Mouse (Mus musculus): ENCODE measurements around the gene Ntrk3.

Gene Ntrk3

GRCm38 (mm10) chr7:78739351-78740000, 1.7 kb upstream of the Ntrk3 start:
- POLR2A ChIA-PET: interaction anchor here in 1 of 4 experiments (1.0 kb wide), 1 partner anchor 13 kb away, joined by 3 read pairs; no protein-coding TSS in a partner anchor
- CTCF ChIA-PET: interaction anchor here in 1 of 4 experiments (1.1 kb wide), 1 partner anchor 27 kb away, joined by 3 read pairs; no protein-coding TSS in a partner anchor

- POLR2A ChIA-PET: no interaction called here
- CTCF ChIA-PET: no interaction called here
Observed at GRCm38 (mm10) chr7:78737196-78737595, 616 bp downstream of the Ntrk3 start.

GRCm38 (mm10) chr7:78731391-78731790, 6.4 kb downstream of the Ntrk3 start:
- POLR2A ChIA-PET: no interaction called here
- CTCF ChIA-PET: no interaction called here

- POLR2A ChIA-PET: no interaction called here
- CTCF ChIA-PET: no interaction called here
Observed at GRCm38 (mm10) chr7:78724591-78724990, 13.2 kb downstream of the Ntrk3 start.

- CTCF ChIA-PET: no interaction called here
- POLR2A ChIA-PET: no interaction called here
Observed at GRCm38 (mm10) chr7:78722051-78722450, 15.8 kb downstream of the Ntrk3 start.

GRCm38 (mm10) chr7:78720989-78721816, 16.6 kb downstream of the Ntrk3 start:
- CTCF ChIA-PET: no interaction called here
- POLR2A ChIA-PET: no interaction called here

- ChIA-PET POLR2A (no interaction called here), CTCF (interaction anchor here in 1 of 4 experiments (0.6 kb wide), 1 partner anchor 46 kb away, joined by 3 read pairs; no protein-coding TSS in a partner anchor)
Observed at GRCm38 (mm10) chr7:78719795-78720460, 17.9 kb downstream of the Ntrk3 start.

- POLR2A ChIA-PET: no interaction called here
- CTCF ChIA-PET: interaction anchor here in 1 of 4 experiments (0.6 kb wide), 1 partner anchor 47 kb away, joined by 3 read pairs; no protein-coding TSS in a partner anchor
Observed at GRCm38 (mm10) chr7:78719117-78719516, 18.7 kb downstream of the Ntrk3 start.

GRCm38 (mm10) chr7:78718191-78718609, 19.6 kb downstream of the Ntrk3 start:
- ChIA-PET POLR2A (no interaction called here), CTCF (no interaction called here)

GRCm38 (mm10) chr7:78707708-78708107, 30.1 kb downstream of the Ntrk3 start:
- ChIA-PET POLR2A (no interaction called here), CTCF (no interaction called here)

GRCm38 (mm10) chr7:78707122-78707521, 30.7 kb downstream of the Ntrk3 start:
- ChIA-PET POLR2A (no interaction called here), CTCF (no interaction called here)

GRCm38 (mm10) chr7:78702676-78703075, 35.1 kb downstream of the Ntrk3 start:
- CTCF ChIA-PET: no interaction called here
- POLR2A ChIA-PET: no interaction called here

GRCm38 (mm10) chr7:78695200-78695599, 42.6 kb downstream of the Ntrk3 start:
- ChIA-PET CTCF (no interaction called here), POLR2A (no interaction called here)

- ChIA-PET CTCF (no interaction called here), POLR2A (no interaction called here)
Observed at GRCm38 (mm10) chr7:78693148-78693547, 44.7 kb downstream of the Ntrk3 start.

GRCm38 (mm10) chr7:78690956-78691355, 46.9 kb downstream of the Ntrk3 start:
- POLR2A ChIA-PET: no interaction called here
- CTCF ChIA-PET: no interaction called here

GRCm38 (mm10) chr7:78684943-78685342, 52.9 kb downstream of the Ntrk3 start:
- ChIA-PET POLR2A (interaction anchor here in 2 of 4 experiments (0.6 to 0.7 kb wide), 2 partner anchors 166 to 661 kb away, joined by 3 to 4 read pairs; no protein-coding TSS in a partner anchor), CTCF (interaction anchor here in 1 of 4 experiments (0.7 kb wide), 1 partner anchor 272 kb away, joined by 4 read pairs; no protein-coding TSS in a partner anchor)

GRCm38 (mm10) chr7:78680871-78681270, 56.9 kb downstream of the Ntrk3 start:
- CTCF ChIA-PET: no interaction called here
- POLR2A ChIA-PET: no interaction called here

GRCm38 (mm10) chr7:78669407-78669806, 68.4 kb downstream of the Ntrk3 start:
- ChIA-PET CTCF (interaction anchor here in 3 of 4 experiments (0.6 to 1.0 kb wide), 3 partner anchors 11 to 97 kb away, joined by 3 to 4 read pairs (median 3); no protein-coding TSS in a partner anchor), POLR2A (no interaction called here)

- POLR2A ChIA-PET: interaction anchor here in 2 of 4 experiments (0.5 to 0.7 kb wide), 2 partner anchors 8 to 214 kb away, joined by 3 to 5 read pairs; no protein-coding TSS in a partner anchor
- CTCF ChIA-PET: interaction anchor here in 3 of 4 experiments (0.6 to 1.2 kb wide), 7 partner anchors 11 to 309 kb away, joined by 3 to 4 read pairs (median 3); no protein-coding TSS in a partner anchor
Observed at GRCm38 (mm10) chr7:78668916-78669315, 68.9 kb downstream of the Ntrk3 start.
